Mouse (Mus musculus): ENCODE results near the gene Acpp. TPM values are rescaled to one million over a fixed set of nuclear protein-coding genes. Genes with fewer than 3 reads are reported as not detected.

Gene Acpp
- polyA plus RNA-seq, 1 experiment = 0.46 TPM

DNA sequence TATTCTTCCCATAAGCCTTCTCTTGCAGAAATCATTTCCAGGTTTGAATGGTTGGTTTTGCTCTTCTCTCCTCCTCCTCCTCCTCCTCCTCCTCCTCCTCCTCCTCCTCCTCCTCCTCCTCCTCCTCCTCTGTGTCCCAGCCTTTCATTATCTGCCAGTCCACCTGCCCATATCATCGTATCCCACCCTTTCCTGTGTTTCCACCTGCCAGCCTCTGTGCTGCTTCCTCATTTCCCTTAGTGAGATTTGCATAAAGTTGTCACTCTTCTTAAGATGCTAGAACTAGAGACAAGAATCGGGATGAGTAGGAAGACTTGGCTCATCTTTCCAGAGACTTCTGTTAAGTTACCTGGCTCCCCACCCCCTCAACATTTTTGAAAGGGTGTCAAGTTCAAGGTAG is 73.0 kb downstream of the Acpp start:
- H3K27ac ChIP-seq (ENCODE audit: control insufficient read depth, insufficient read depth, low read depth, low read length) = no peak overlapping the region
- TF ChIP-seq POLR2A (IDR thresholded peaks at IDR 0.05; ENCODE audit: control insufficient read depth, low read depth, low read length) (no peak), CTCF (IDR thresholded peaks at IDR 0.05; ENCODE audit: control insufficient read depth, insufficient read depth, insufficient replicate concordance, low read depth, low read length) (no peak)
- no peaks in the 10 kb centered on the region for H3K27me3 ChIP-seq (ENCODE audit: control insufficient read depth, insufficient read depth, low read length)
- H3K4me1 ChIP-seq (ENCODE audit: control insufficient read depth, insufficient read depth, low read length) = peaks cover 5% of the 10 kb centered on the region
- H3K4me3 ChIP-seq (ENCODE audit: control insufficient read depth, low read depth, low read length) = no peak overlapping the region
- H3K36me3 ChIP-seq (ENCODE audit: control insufficient read depth, insufficient read depth, low read length) = no peaks in the 10 kb centered on the region

DNA sequence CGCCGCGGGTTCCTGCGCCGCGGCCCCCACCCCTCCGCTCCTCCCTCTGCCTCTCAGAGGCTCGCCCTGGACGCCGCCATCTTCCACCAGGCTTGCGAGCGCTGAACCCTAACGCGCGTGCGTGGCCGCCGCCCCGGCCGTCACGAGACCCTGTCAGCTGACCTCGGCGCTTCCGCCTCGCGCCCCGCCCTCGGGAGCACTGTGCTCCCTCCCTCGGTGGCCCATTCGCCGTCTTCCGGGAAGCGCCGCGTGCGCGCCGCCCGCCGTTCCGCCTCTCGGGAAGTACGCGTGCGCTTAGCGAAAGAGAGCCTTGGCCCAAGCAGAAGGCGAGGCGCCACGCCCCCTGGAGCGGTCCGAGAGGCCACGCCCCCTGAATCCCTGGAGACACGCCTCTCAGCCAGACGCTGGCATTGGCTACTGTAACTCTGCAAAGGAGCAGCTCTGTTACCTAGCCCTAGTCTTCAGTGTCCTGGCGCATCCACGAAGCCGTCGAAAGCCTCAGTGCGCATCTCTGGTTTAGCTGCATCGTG is 74.7 kb downstream of the Acpp start, which contains the start of gene Dnajc13:
TSS of gene Dnajc13 (minus strand) at position 108 of the 530 bp plus-strand sequence.
- peak; percentile 69 for TF ChIP-seq POLR2A (IDR thresholded peaks at IDR 0.05; ENCODE audit: control insufficient read depth, low read depth, low read length)
- no peak for TF ChIP-seq CTCF (IDR thresholded peaks at IDR 0.05; ENCODE audit: control insufficient read depth, insufficient read depth, insufficient replicate concordance, low read depth, low read length)
- no peaks in the 10 kb centered on the region for H3K36me3 ChIP-seq (ENCODE audit: control insufficient read depth, insufficient read depth, low read length)
- H3K27me3 ChIP-seq (ENCODE audit: control insufficient read depth, insufficient read depth, low read length) = no peaks in the 10 kb centered on the region
- peaks cover 5% of the 10 kb centered on the region for H3K4me1 ChIP-seq (ENCODE audit: control insufficient read depth, insufficient read depth, low read length)
- H3K4me3 ChIP-seq (ENCODE audit: control insufficient read depth, low read depth, low read length) = peak within 1 kb of the TSS; percentile 99
- peak within 1 kb of the TSS; percentile 75; the same call in 1 of the 2 replicates for H3K27ac ChIP-seq (ENCODE audit: control insufficient read depth, insufficient read depth, low read depth, low read length)

DNA sequence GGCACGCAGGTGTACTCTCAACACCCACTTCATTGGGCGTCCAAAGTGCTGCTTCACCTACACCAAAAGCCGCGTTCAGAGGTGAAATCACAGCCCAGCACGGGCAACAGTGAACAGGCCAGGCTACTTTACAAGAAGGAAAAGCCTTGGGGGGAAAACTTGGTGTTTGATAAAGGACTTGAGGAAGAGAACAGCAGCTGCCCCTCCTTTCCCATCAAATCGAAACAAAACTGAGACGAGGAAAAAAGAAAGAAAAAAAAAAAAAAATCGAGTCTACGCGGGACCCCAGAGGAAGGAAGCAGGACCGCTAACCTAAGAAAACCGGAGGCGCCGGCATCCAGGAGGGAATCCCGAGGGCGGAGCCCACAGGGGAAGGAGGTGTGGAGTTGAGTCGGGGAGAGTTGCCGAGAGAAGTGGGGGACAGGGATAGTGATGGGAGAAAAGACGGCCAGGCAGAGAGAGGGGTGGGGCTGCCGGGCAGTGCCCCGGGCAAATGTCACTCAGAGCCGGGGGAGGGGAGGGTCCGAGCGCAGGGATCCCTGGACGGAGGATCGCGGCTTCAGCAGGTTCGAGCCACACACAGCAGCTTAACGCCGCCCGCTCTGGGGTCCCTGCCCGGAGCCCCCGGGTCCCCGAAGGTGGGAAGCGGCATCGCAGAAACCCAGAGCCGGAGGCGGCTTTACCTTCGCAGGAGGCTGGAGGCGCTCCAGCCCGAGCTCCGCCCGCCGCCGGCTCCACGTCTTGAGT is 75.4 kb downstream of the Acpp start:
- no peaks in the 10 kb centered on the region for H3K36me3 ChIP-seq (ENCODE audit: control insufficient read depth, insufficient read depth, low read length)
- no peaks in the 10 kb centered on the region for H3K27me3 ChIP-seq (ENCODE audit: control insufficient read depth, insufficient read depth, low read length)
- H3K4me3 ChIP-seq (ENCODE audit: control insufficient read depth, low read depth, low read length) = peak overlapping the region; percentile 99
- TF ChIP-seq POLR2A (IDR thresholded peaks at IDR 0.05; ENCODE audit: control insufficient read depth, low read depth, low read length) (no peak), CTCF (IDR thresholded peaks at IDR 0.05; ENCODE audit: control insufficient read depth, insufficient read depth, insufficient replicate concordance, low read depth, low read length) (no peak)
- peaks cover 5% of the 10 kb centered on the region for H3K4me1 ChIP-seq (ENCODE audit: control insufficient read depth, insufficient read depth, low read length)
- peak overlapping the region; percentile 75; the same call in 1 of the 2 replicates for H3K27ac ChIP-seq (ENCODE audit: control insufficient read depth, insufficient read depth, low read depth, low read length)

DNA sequence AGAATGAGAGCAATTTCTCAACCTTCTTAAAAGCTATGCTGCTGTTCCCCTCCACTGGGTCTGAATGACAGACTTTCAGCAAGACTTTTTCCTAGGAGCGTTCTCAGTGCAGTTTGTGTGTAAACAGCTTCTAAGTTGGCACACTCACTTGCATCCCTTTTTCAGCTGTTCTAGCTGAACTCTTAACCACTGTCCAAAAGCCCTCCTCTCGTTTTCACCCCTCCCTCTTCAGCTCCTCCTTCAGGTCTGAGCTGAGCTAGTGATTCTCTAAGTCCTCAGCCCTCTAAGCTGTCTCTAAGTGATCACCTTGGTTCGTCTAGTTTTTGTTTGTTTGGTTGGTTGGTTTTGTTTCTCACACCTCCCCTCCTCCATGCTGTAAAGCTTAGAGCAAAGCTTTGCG is 77.2 kb downstream of the Acpp start:
- TF ChIP-seq POLR2A (IDR thresholded peaks at IDR 0.05; ENCODE audit: control insufficient read depth, low read depth, low read length) (no peak), CTCF (IDR thresholded peaks at IDR 0.05; ENCODE audit: control insufficient read depth, insufficient read depth, insufficient replicate concordance, low read depth, low read length) (no peak)
- Histone ChIP-seq H3K4me1 (ENCODE audit: control insufficient read depth, insufficient read depth, low read length) (peaks cover 5% of the 10 kb centered on the region), H3K27ac (ENCODE audit: control insufficient read depth, insufficient read depth, low read depth, low read length) (no peak overlapping the region), H3K4me3 (ENCODE audit: control insufficient read depth, low read depth, low read length) (no peak overlapping the region), H3K27me3 (ENCODE audit: control insufficient read depth, insufficient read depth, low read length) (no peaks in the 10 kb centered on the region), H3K36me3 (ENCODE audit: control insufficient read depth, insufficient read depth, low read length) (no peaks in the 10 kb centered on the region)

DNA sequence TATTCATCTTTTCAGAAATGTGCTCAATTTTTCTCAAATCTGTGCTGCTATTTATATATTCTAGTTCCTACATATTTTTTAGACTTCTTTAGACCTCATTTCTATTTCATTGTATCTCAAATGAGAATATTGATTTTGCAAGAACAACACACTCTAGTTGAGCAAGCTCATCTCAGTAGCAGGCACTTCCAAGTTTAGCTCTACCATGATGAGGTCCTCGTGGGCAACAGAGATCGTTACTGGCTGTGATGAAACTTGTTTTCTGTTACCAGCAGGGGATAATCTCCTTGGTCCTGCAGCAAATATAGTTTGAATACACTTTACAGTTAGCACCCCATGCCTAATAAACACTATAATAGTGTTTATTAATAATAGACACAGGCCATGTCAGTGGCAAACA is 81.5 kb downstream of the Acpp start:
- H3K4me3 ChIP-seq (ENCODE audit: control insufficient read depth, low read depth, low read length) = no peak overlapping the region
- H3K4me1 ChIP-seq (ENCODE audit: control insufficient read depth, insufficient read depth, low read length) = no peaks in the 10 kb centered on the region
- H3K27me3 ChIP-seq (ENCODE audit: control insufficient read depth, insufficient read depth, low read length) = no peaks in the 10 kb centered on the region
- H3K27ac ChIP-seq (ENCODE audit: control insufficient read depth, insufficient read depth, low read depth, low read length) = no peak overlapping the region
- no peak for TF ChIP-seq CTCF (IDR thresholded peaks at IDR 0.05; ENCODE audit: control insufficient read depth, insufficient read depth, insufficient replicate concordance, low read depth, low read length)
- no peak for TF ChIP-seq POLR2A (IDR thresholded peaks at IDR 0.05; ENCODE audit: control insufficient read depth, low read depth, low read length)
- H3K36me3 ChIP-seq (ENCODE audit: control insufficient read depth, insufficient read depth, low read length) = no peaks in the 10 kb centered on the region

DNA sequence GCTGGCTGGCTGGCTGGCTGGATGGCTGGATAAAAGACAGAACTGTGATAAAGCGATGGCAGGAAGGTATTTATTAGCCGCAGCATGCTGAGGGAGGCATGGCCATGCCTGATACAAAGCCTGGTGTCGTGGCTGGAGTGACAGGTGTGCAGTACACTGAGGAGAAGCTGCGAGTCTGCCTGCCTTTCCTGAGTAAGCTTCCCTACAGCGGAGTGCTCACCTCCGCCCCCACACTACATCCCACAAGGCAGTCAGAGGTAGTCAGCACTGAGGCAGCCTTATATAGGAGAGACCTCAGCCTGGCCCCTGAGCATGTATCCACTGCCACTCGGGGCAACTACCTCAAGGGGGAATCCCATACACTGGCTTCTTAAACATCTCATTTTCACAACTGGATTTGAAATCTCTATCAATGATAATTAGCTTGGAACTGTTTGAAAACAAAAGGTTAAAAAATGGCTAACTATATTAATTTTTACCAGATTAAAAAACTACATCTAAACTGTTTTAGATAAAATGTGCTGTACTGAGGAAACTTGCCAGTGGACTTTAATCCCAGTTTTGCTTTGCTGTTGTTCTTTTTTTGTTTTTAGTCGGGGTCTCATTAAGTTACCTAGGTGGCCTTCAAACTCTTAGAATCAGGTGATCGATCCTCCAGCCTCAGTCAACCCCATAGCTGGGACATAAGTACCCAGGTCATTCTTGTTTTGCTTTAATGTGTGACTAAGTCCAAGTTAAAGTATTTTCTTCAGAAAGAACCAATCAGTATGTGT is 83.0 kb downstream of the Acpp start:
- Histone ChIP-seq H3K36me3 (ENCODE audit: control insufficient read depth, insufficient read depth, low read length) (no peaks in the 10 kb centered on the region), H3K27me3 (ENCODE audit: control insufficient read depth, insufficient read depth, low read length) (no peaks in the 10 kb centered on the region), H3K4me1 (ENCODE audit: control insufficient read depth, insufficient read depth, low read length) (no peaks in the 10 kb centered on the region), H3K27ac (ENCODE audit: control insufficient read depth, insufficient read depth, low read depth, low read length) (no peak overlapping the region), H3K4me3 (ENCODE audit: control insufficient read depth, low read depth, low read length) (no peak overlapping the region)
- TF ChIP-seq POLR2A (IDR thresholded peaks at IDR 0.05; ENCODE audit: control insufficient read depth, low read depth, low read length) (no peak), CTCF (IDR thresholded peaks at IDR 0.05; ENCODE audit: control insufficient read depth, insufficient read depth, insufficient replicate concordance, low read depth, low read length) (no peak)

DNA sequence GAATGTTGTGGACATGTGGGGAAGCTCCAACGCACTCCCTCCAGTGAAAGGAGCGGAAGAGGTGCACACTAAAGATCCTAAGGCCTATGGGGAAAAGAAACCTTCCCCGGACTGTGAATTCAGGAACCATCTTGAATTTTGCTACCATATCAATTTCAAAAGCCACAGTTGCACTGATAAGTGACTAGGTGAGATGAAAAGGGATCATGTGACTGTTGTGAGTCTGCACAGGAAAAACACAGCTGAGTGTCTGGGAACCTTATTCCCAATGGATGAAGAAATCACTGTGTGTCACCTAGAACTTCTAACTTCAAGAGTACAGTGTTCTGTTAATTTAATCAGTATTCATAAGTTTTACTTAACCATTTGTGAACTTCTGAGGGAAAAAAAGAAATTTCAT is 84.9 kb downstream of the Acpp start:
- no peak overlapping the region for H3K4me3 ChIP-seq (ENCODE audit: control insufficient read depth, low read depth, low read length)
- TF ChIP-seq POLR2A (IDR thresholded peaks at IDR 0.05; ENCODE audit: control insufficient read depth, low read depth, low read length) = no peak
- TF ChIP-seq CTCF (IDR thresholded peaks at IDR 0.05; ENCODE audit: control insufficient read depth, insufficient read depth, insufficient replicate concordance, low read depth, low read length) = no peak
- H3K4me1 ChIP-seq (ENCODE audit: control insufficient read depth, insufficient read depth, low read length) = no peaks in the 10 kb centered on the region
- no peaks in the 10 kb centered on the region for H3K27me3 ChIP-seq (ENCODE audit: control insufficient read depth, insufficient read depth, low read length)
- no peaks in the 10 kb centered on the region for H3K36me3 ChIP-seq (ENCODE audit: control insufficient read depth, insufficient read depth, low read length)
- H3K27ac ChIP-seq (ENCODE audit: control insufficient read depth, insufficient read depth, low read depth, low read length) = no peak overlapping the region

Measured in testis, adult 2 months (tissue).